Mouse (Mus musculus) embryonic fibroblast, embryonic 13.5 days (primary cell): ENCODE measurements around the gene Arhgap31. TPM values are rescaled to one million over a fixed set of nuclear protein-coding genes. Genes with fewer than 3 reads are reported as not detected.
A peak's percentile ranks its signal among the peaks of the same experiment; 100 is the strongest.

Experiments used
- H3K27ac ChIP-seq: 2 replicates; pipeline ENCODE4 v1.5.1; 2012; ENCODE audit warnings: low read length, control low read depth, inconsistent platforms; ENCODE audit not compliant: insufficient read depth
- H3K4me1 ChIP-seq: 2 replicates; pipeline ENCODE4 v1.6.1; 2011; ENCODE audit warnings: low read length; ENCODE audit not compliant: control insufficient read depth, insufficient read depth
- H3K4me3 ChIP-seq: 2 replicates; pipeline ENCODE4 v1.5.1; 2011; ENCODE audit warnings: mild to moderate bottlenecking, control low read depth, low read length; ENCODE audit not compliant: insufficient read depth
- CTCF ChIP-seq: IDR thresholded peaks from 2 replicates; pipeline ENCODE4 v1.5.1; 2011; ENCODE audit warnings: mild to moderate bottlenecking, control low read depth, low read length, moderate library complexity, borderline replicate concordance; ENCODE audit not compliant: insufficient read depth
- POLR2A ChIP-seq: IDR thresholded peaks from 2 replicates; pipeline ENCODE4 v1.6.1; 2011; ENCODE audit warnings: low read depth, mild to moderate bottlenecking, control low read depth, low read length, moderate library complexity
- polyA plus RNA-seq: library from polyadenylated mRNA; stranded (reverse); fragments of >200 nt; gene quantifications from 2 replicates; pipeline ENCODE4 v1.2.4, GENCODE M21; 2011; ENCODE audit warnings: low read depth; ENCODE audit not compliant: missing spikeins, insufficient read length

The Arhgap31 gene
- polyA plus RNA-seq = 27.7 and 31.1 TPM in 2 replicates

DNA sequence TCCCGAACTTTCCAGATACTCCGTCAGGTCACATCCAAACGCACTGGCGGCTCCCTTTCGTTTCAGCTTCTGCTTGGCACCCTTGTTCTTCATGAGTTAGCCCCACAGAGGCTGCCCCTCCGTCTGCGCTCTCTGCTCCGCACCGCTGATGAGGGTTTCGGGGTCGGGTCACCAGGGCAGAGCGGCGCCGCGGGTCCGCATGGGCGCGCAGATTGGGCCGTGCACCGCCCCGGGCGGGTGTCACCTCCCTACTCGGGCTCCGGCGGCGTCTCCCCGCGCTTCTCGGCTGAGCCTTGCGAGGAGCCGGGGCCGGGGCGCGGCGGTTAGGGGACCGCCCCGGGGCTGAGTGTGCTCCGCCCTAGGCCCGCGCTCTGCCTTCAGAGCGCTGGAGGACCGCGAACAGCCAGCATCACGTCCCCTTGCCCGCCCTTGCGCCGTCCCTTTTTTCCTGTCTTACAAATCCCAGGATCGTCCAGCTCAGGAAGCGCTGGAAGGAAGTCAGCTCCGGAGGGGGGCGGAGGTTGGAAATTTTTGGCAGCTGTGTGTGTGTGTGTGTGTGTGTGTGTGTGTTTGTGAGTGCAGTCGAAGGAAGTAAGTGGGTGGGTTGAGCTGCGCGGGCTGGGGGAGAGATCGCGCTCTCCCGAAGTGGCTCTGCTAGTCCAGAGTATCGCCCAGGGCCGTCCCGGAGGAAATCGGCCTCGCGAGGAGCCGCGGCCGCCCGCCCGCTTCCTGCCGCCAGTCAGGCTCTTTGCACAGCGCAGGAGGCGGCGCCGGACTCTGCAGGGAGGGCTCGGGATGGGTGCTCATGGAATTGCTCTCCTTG is at the start of gene Arhgap31:
Gene Arhgap31, minus strand, starts transcription at position 694 of the 823 bp plus-strand sequence.
- H3K4me1 ChIP-seq = 0 out of 2 replicates have a peak, but pooled peaks cover 3% of the 10 kb centered on the region
- peak within 1 kb of the TSS; percentile 94 for H3K27ac ChIP-seq
- no peak for TF ChIP-seq CTCF
- TF ChIP-seq POLR2A = peak; percentile 73
- peak within 1 kb of the TSS; percentile 81 for H3K4me3 ChIP-seq

DNA sequence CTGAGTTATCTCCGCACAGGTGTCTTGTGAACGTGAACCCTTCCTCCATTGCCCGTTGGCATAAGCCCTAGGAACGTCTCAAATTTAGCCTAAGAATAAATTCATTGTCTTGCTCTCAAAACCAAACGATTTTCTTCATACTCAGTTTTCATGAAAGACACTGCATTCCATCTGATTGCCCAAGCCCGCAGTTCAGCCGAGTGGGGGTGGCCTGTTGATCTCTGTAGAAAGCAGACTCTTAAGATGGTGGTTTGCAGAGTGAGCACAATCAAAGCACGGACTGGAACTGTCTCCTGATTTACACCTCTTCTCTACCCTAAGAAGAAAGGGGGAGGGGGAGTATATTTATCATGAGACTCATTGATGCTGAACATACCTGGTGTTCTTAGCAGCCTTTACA is 49.3 kb upstream of the Arhgap31 start:
- no peaks in the 10 kb centered on the region for H3K4me1 ChIP-seq
- H3K4me3 ChIP-seq = no peak overlapping the region
- H3K27ac ChIP-seq = no peak overlapping the region
- TF ChIP-seq POLR2A (no peak), CTCF (no peak)

DNA sequence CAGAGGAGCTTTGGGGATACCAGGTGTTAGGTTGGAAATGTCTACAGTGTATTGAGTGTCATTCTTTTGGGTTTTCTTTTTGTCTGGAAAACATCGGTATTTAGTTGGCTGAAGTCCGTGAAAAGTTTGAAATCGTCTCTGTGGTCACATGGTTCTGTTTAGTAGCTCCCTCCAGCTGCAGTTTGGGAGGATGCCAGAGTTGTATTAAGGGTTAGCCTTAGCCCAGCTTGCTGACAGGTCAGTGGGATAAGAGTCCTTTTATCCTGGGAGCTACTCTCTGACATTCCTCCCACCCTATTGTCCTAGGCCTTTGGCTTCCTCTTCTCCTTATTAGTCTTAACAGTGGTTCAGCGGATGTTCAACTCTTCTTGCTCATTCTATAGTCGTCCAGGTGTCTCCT is 48.9 kb upstream of the Arhgap31 start:
- TF ChIP-seq CTCF (no peak), POLR2A (no peak)

DNA sequence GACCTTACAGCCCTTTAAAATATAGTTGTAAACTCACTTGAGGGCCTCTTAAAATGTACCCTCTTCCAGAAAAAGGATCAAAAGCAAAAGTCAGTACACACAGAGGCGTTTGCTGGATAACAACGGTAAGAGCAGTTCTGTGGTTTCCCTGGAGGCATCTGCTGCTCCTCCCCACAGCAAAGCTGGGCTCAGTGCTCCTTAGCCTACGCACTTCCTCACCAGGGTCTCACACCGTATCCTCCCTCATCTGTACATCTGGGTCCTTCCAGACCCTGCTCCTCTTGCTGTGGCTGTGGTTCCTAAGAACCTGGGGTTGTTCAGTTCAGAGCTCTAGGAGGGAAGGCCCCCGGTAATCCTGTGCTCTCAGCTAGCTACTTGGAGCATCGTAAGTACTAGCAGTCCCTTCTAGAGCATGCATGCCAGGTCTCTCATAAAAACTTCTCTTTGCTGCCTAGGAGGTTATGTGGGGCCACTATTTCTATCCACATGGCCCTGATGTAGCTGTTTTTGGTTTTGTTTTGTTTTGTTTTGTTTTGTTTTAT is 47.8 kb upstream of the Arhgap31 start:
- H3K27ac ChIP-seq = no peak overlapping the region
- H3K4me3 ChIP-seq = no peak overlapping the region
- H3K4me1 ChIP-seq = no peaks in the 10 kb centered on the region
- TF ChIP-seq CTCF = no peak
- no peak for TF ChIP-seq POLR2A

More for the DNA sequence above, 48.9 kb upstream of the Arhgap31 start:
- Histone ChIP-seq H3K4me3 (no peak overlapping the region), H3K27ac (no peak overlapping the region), H3K4me1 (no peaks in the 10 kb centered on the region)

DNA sequence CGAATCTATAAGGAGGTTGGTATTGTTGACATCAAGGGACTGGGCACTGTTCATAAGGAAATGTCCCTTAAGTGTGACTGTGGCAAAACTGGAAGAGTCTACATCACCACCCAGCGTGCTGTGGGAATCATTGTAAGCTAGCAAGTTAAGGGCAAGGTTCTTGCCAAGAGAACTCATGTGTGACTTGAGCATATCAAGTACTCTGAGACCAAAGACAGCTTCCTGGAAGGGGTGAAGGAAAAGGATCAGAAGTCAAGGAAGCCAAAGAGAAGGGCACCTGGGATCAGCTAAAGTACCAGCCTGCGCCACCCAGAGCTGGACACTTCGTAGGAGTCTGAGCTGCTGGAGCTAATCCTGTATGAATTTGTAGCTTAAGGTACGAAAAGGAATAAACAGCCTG is 47.2 kb upstream of the Arhgap31 start:
- H3K4me3 ChIP-seq = no peak overlapping the region
- H3K27ac ChIP-seq = no peak overlapping the region
- H3K4me1 ChIP-seq = no peaks in the 10 kb centered on the region
- TF ChIP-seq POLR2A (no peak), CTCF (no peak)

DNA sequence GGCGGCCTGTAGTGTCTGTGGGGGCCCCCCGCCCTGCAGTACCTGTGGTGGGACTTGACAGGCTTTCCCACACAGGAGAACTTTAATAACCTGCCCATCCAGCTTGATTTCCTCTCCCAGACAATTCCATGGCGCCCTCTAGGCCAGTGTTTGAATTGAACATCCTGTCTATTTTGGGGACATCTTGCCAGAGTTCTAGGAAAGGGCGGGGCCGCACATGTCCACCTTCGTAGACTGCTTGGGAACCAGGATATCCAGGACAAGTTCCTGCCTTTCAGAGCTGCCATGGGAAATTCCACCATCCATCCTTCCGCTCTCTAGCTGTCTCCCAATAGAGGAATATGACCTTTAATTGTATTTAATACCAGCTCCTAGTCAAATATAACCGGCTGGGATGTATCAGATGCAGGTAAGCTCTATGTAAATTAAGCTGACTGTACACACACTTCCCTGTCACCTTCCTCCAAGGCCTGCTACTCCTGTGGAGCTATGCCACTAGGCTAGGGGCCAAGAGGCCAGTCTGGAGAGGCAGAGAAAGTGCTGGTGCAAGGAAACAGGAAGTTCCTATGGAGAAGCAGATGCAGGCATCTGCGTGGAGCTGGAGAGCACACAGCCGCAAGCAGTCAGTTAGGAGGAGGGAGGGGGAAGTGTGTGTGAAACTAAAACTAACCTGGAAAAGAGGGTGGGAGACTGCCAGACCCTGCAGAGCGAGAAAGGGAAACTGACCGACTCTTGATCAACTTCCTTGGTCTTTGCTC is 45.2 kb upstream of the Arhgap31 start:
- Histone ChIP-seq H3K27ac (no peak overlapping the region), H3K4me1 (no peaks in the 10 kb centered on the region; the same call in 1 of the 2 replicates), H3K4me3 (no peak overlapping the region)
- TF ChIP-seq CTCF (no peak), POLR2A (no peak)

DNA sequence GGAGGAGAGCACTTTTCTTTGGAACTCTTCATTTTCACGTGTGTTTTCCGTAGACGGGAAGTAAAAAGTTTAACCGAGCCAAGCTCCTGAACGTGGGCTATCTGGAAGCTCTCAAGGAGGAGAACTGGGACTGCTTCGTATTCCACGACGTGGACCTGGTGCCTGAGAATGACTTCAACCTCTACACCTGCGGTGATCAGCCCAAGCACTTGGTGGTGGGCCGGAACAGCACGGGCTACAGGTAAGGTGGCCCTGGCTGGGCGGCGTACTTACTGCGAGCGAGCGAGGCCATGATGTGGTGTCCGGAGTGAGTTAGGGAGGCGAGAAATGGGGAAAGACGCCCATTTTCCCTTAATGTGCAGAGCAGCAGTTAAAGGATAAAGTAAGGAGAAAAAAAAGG is 44.6 kb upstream of the Arhgap31 start:
- TF ChIP-seq CTCF (no peak), POLR2A (no peak)
- Histone ChIP-seq H3K27ac (no peak overlapping the region), H3K4me1 (no peaks in the 10 kb centered on the region; the same call in 1 of the 2 replicates), H3K4me3 (no peak overlapping the region)

DNA sequence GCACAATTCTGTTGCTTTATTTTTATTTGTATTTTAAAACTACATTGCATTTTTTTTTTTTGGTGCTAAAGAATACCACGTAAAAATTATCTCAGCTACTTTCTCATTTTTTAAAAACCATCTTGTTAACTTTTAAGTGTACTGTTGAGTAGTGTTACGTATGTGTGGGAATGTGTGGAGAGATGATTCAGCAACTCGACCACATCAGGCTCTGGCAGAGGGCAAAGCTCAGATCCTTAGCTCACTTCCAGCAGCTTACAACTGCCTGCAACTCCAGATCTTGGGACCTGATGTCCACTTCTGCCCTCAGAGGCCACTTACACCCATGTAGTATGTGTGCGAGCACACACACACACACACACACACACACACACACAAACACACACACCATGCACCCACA is 43.5 kb upstream of the Arhgap31 start:
- TF ChIP-seq CTCF (no peak), POLR2A (no peak)
- H3K27ac ChIP-seq = no peak overlapping the region
- no peak overlapping the region for H3K4me3 ChIP-seq
- H3K4me1 ChIP-seq = no peaks in the 10 kb centered on the region; the same call in 1 of the 2 replicates

DNA sequence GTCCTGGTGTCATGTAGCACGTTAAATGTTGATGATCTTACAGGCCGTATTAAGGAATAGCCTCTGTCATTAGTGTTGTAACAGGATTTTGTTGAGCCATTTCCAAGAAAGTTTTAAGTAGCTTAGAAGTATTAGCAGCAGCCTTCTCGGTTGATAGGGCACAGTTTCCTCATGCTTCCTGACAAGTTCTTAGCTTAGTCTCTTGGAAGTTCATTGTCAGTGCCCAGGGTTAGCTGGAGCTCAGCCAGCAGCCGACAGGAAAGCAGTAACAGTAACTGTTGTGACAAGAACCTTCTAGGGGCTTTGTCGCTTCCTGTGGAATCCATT is 43.1 kb upstream of the Arhgap31 start:
- H3K4me3 ChIP-seq = no peak overlapping the region
- H3K4me1 ChIP-seq = no peaks in the 10 kb centered on the region; the same call in 1 of the 2 replicates
- no peak overlapping the region for H3K27ac ChIP-seq
- TF ChIP-seq CTCF (no peak), POLR2A (no peak)

DNA sequence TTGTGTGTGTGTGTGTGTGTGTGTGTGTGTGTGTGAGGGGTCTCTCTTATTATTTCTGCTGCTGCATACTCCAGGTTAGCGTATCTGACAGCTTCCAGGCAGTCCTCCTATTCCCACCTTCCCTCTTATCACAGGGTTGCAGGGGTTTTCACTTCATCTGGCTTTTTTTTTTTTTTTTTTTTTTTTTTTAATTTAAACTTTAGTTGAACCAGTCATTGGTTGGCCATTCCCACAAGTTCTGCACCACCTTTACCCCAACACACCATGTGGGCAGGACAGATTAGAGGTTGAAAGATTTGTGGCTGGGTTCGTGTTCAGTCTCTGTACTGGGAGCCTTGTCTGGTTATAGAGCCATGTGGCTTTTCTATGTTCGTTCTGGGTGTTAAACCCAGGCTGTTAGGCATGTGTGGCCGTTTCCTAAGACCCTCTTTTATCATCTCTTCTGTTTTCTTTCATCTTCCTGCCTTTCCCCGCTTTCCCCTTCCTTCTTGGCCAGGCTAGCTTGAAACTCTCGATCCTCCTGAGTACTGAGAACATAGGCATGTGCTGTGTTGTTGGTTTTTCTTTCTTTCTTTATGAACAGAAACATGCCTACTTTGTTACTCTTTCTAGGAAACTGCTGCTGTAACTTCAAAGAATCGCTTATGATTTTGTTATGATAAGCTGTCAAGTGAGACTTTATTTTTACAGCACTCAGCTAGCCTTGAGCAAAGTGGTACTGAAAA is 42.5 kb upstream of the Arhgap31 start:
- no peak overlapping the region for H3K4me3 ChIP-seq
- no peaks in the 10 kb centered on the region; the same call in 1 of the 2 replicates for H3K4me1 ChIP-seq
- TF ChIP-seq CTCF (no peak), POLR2A (no peak)
- no peak overlapping the region for H3K27ac ChIP-seq
